Mouse (Mus musculus) embryonic fibroblast, embryonic 13.5 days (primary cell): ENCODE data around the gene Fam180a.

Experiments
- CTCF ChIP-seq: IDR thresholded peaks from 2 replicates; pipeline ENCODE4 v1.5.1; 2011; ENCODE audit warnings: mild to moderate bottlenecking, control low read depth, low read length, moderate library complexity, borderline replicate concordance; ENCODE audit not compliant: insufficient read depth
- POLR2A ChIP-seq: IDR thresholded peaks from 2 replicates; pipeline ENCODE4 v1.6.1; 2011; ENCODE audit warnings: low read depth, mild to moderate bottlenecking, control low read depth, low read length, moderate library complexity

GRCm38 (mm10) chr6:35268711-35269110 is 57.2 kb downstream of the Fam180a start:
- TF ChIP-seq CTCF = no peak
- TF ChIP-seq POLR2A = no peak
